Mouse (Mus musculus) embryonic facial prominence, embryonic 14.5 days (tissue): ENCODE measurements around the gene Cd7. TPM values are rescaled to one million over a fixed set of nuclear protein-coding genes. Genes with fewer than 3 reads are reported as not detected.

Experiments used
- ATAC-seq: fragments of 200-750 bp; cut with Nextera tagmentation; 2 replicates; pipeline ENCODE4 v1.8.0; 2017; ENCODE audit warnings: low read depth, moderate number of reproducible peaks, moderate TSS enrichment
- DNase-seq: peaks from one replicate; pipeline ENCODE4 v3.0.0-alpha.2; 2015; ENCODE audit warnings: low spot score
- H3K27ac ChIP-seq: fragments of 300-500 bp; sonication (generic); replicated peaks from 2 replicates; pipeline ENCODE4 v1.5.1; 2014; ENCODE audit warnings: low read depth, mild to moderate bottlenecking, low read length, moderate library complexity
- H3K27me3 ChIP-seq: fragments of 300-500 bp; sonication (generic); replicated peaks from 2 replicates; pipeline ENCODE4 v1.6.1; 2014; ENCODE audit warnings: low read length; ENCODE audit not compliant: control insufficient read depth, insufficient read depth
- H3K36me3 ChIP-seq: fragments of 300-500 bp; sonication (generic); 2 replicates; pipeline ENCODE4 v1.6.1; 2014; ENCODE audit warnings: low read length, mixed read lengths; ENCODE audit not compliant: control insufficient read depth, insufficient read depth
- H3K4me1 ChIP-seq: fragments of 300-500 bp; sonication (generic); 2 replicates; pipeline ENCODE4 v1.6.1; 2014; ENCODE audit warnings: antibody characterized with exemption, low read length; ENCODE audit not compliant: control insufficient read depth, insufficient read depth
- H3K4me2 ChIP-seq: fragments of 300-500 bp; sonication (generic); 2 replicates; pipeline ENCODE4 v1.6.1; 2014; ENCODE audit warnings: low read depth, mild to moderate bottlenecking, low read length, moderate library complexity, mixed read lengths
- H3K4me3 ChIP-seq: fragments of 300-500 bp; sonication (generic); 2 replicates; pipeline ENCODE4 v1.5.1; 2014; ENCODE audit warnings: low read depth, mild to moderate bottlenecking, low read length
- H3K9ac ChIP-seq: fragments of 300-500 bp; sonication (generic); 2 replicates; pipeline ENCODE4 v1.6.1; 2014; ENCODE audit warnings: low read depth, mild to moderate bottlenecking, low read length, moderate library complexity, mixed read lengths
- H3K9me3 ChIP-seq: fragments of 300-500 bp; sonication (generic); 2 replicates; pipeline ENCODE4 v1.6.1; 2016; ENCODE audit warnings: low read length; ENCODE audit not compliant: control insufficient read depth
- WGBS: fragments of 180-500 bp; shearing (Covaris S2); extraction: QIAGEN DNeasy Blood & Tissue Kit; methylation state at CpG from one replicate; pipeline ENCODE4 v1.1.7; 2014; 5-methylcytosine and 5-hydroxymethylcytosine counted together
- polyA plus RNA-seq: library from polyadenylated mRNA; unstranded; fragments of >200 nt; fragmentation: Nextera tagmentation; extraction: Ambion mirVana; gene quantifications from 2 replicates; pipeline ENCODE4 v1.2.1, GENCODE M21; 2014

Cd7 gene
- 0.93 and 1.1 TPM in 2 replicates for polyA plus RNA-seq

DNA sequence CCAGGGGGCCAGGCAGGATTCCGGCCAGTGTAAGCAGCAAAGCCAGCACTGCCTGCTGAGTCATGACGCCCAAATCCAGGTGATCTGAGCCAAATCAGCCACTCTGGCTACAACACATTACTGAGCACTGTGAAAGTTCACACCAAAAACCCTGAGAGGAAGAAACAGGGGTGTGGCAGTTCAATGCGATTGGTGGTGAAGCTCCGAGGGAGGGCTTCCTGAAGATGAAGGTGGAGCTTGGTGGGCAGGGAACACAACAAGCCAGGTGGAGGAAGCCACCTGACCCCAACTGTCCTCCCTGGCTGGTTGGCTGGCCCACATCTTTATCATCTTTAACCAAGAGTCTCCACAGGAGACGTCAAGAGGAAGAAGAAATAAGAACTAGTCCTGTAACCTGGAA lies at the start of gene Cd7:
Gene Cd7 (minus strand): TSS at position 117 of the 400 bp plus-strand sequence.
- H3K9me3 ChIP-seq: no peaks in the 10 kb centered on the region
- no peak within 1 kb of the TSS for H3K9ac ChIP-seq
- no peak within 1 kb of the TSS for H3K4me2 ChIP-seq
- H3K4me1 ChIP-seq: no peaks in the 10 kb centered on the region
- DNase-seq (no peak), ATAC-seq (no peak)
- H3K27ac ChIP-seq: no peak within 1 kb of the TSS
- no peaks in the 10 kb centered on the region for H3K27me3 ChIP-seq
- H3K4me3 ChIP-seq: no peak within 1 kb of the TSS
- 56% methylated on average over 5 of the region's 5 CpGs for WGBS
- no peaks in the 10 kb centered on the region for H3K36me3 ChIP-seq

- Histone ChIP-seq H3K4me3 (no peak overlapping the region), H3K9me3 (no peaks in the 10 kb centered on the region), H3K4me2 (no peak overlapping the region), H3K9ac (no peak overlapping the region), H3K27ac (no peak overlapping the region), H3K27me3 (no peaks in the 10 kb centered on the region), H3K4me1 (no peaks in the 10 kb centered on the region), H3K36me3 (no peaks in the 10 kb centered on the region)
- DNase-seq (no peak), ATAC-seq (no peak)
- 67% methylated on average over 6 of the region's 6 CpGs for WGBS
Measured at GRCm38 (mm10) chr11:121088997-121089396, 49.8 kb upstream of the Cd7 start.

GRCm38 (mm10) chr11:121086296-121086695 lies 47.1 kb upstream of the Cd7 start:
- no peak overlapping the region for H3K9ac ChIP-seq
- H3K36me3 ChIP-seq: no peaks in the 10 kb centered on the region
- H3K27ac ChIP-seq: no peak overlapping the region
- no peak overlapping the region for H3K4me2 ChIP-seq
- WGBS: 45% methylated on average over 4 of the region's 4 CpGs
- no peaks in the 10 kb centered on the region for H3K4me1 ChIP-seq
- H3K4me3 ChIP-seq: no peak overlapping the region
- ATAC-seq: no peak
- H3K27me3 ChIP-seq: no peaks in the 10 kb centered on the region
- H3K9me3 ChIP-seq: no peaks in the 10 kb centered on the region
- no peak for DNase-seq

GRCm38 (mm10) chr11:121085181-121085580 lies 46.0 kb upstream of the Cd7 start:
- Histone ChIP-seq H3K27ac (no peak overlapping the region), H3K4me1 (no peaks in the 10 kb centered on the region), H3K36me3 (no peaks in the 10 kb centered on the region), H3K4me3 (no peak overlapping the region), H3K9me3 (no peaks in the 10 kb centered on the region), H3K9ac (no peak overlapping the region), H3K27me3 (no peaks in the 10 kb centered on the region), H3K4me2 (no peak overlapping the region)
- no peak for ATAC-seq
- 70% methylated on average over 5 of the region's 5 CpGs for WGBS
- no peak for DNase-seq

- no peaks in the 10 kb centered on the region for H3K36me3 ChIP-seq
- H3K27ac ChIP-seq: no peak overlapping the region
- no peak for ATAC-seq
- no peak overlapping the region for H3K4me2 ChIP-seq
- H3K9me3 ChIP-seq: no peaks in the 10 kb centered on the region
- H3K4me1 ChIP-seq: no peaks in the 10 kb centered on the region
- WGBS: 63% methylated on average over 6 of the region's 6 CpGs
- H3K27me3 ChIP-seq: no peaks in the 10 kb centered on the region
- no peak overlapping the region for H3K4me3 ChIP-seq
- H3K9ac ChIP-seq: no peak overlapping the region
- DNase-seq: no peak
Measured at GRCm38 (mm10) chr11:121082857-121083500, 43.8 kb upstream of the Cd7 start.

GRCm38 (mm10) chr11:121082250-121082649 lies 43.0 kb upstream of the Cd7 start:
- no peak overlapping the region for H3K4me3 ChIP-seq
- no peak for DNase-seq
- no peak for ATAC-seq
- no peak overlapping the region for H3K27ac ChIP-seq
- no peaks in the 10 kb centered on the region for H3K4me1 ChIP-seq
- no peaks in the 10 kb centered on the region for H3K27me3 ChIP-seq
- no peak overlapping the region for H3K4me2 ChIP-seq
- H3K9ac ChIP-seq: no peak overlapping the region
- H3K9me3 ChIP-seq: no peaks in the 10 kb centered on the region
- no peaks in the 10 kb centered on the region for H3K36me3 ChIP-seq
- 70% methylated on average over 3 of the region's 3 CpGs for WGBS

DNA sequence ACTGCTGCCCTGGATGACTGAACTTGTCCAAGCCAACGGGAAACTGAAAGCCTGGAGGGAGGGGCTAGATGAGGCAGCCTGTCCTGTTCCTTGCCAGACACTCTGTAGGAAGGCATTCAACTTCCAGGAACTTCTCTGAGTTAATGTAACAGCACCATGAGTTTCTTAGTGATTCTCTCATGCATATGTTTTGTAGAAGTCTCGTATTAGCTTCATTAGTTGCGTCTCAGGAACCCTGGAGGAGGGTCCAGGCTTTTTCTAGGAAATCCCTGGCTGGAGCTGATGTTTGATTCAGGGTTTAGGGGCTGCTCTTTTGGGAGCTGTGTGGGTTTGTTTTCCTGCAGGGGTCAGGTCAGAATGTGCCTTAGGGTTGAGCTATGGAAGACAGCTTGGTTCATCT lies 41.9 kb upstream of the Cd7 start, which contains the start of gene Sectm1a:
Gene Sectm1a (minus strand): TSS at position 101 of the 400 bp plus-strand sequence.
- no peaks in the 10 kb centered on the region for H3K9me3 ChIP-seq
- no peaks in the 10 kb centered on the region for H3K4me1 ChIP-seq
- H3K4me2 ChIP-seq: no peak within 1 kb of the TSS
- 55% methylated on average over 3 of the region's 3 CpGs for whole genome bisulfite sequencing
- H3K4me3 ChIP-seq: no peak within 1 kb of the TSS
- no peak for ATAC-seq
- H3K27ac ChIP-seq: no peak within 1 kb of the TSS
- H3K36me3 ChIP-seq: no peaks in the 10 kb centered on the region
- no peak within 1 kb of the TSS for H3K9ac ChIP-seq
- no peaks in the 10 kb centered on the region for H3K27me3 ChIP-seq
- no peak for DNase-seq

DNA sequence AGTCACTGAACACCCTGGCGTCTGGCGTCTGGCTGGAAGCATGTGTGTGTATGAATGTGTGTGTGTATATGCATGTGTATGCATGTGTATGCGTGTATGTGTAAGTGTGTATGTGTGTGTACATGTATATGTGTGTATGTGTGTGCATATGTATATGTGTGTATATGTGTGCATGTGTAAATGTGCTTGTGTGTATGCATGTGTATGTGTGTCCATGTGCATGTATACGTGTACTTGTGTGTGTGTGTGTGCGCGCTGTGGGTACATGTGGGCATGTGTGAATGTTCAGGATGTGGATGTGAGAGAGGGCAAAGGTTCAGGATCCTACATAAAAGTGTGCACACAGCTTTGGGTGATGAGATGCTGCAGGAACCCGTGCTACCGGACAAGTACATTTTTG lies 41.1 kb upstream of the Cd7 start:
- no peak for ATAC-seq
- Histone ChIP-seq H3K27ac (no peak overlapping the region), H3K9me3 (no peaks in the 10 kb centered on the region), H3K27me3 (no peaks in the 10 kb centered on the region), H3K9ac (no peak overlapping the region), H3K36me3 (no peaks in the 10 kb centered on the region), H3K4me3 (no peak overlapping the region), H3K4me2 (no peak overlapping the region), H3K4me1 (no peaks in the 10 kb centered on the region)
- WGBS: 94% methylated on average over 8 of the region's 8 CpGs
- DNase-seq: no peak

GRCm38 (mm10) chr11:121075655-121076054 lies 36.4 kb upstream of the Cd7 start:
- no peak overlapping the region for H3K4me2 ChIP-seq
- no peak overlapping the region for H3K4me3 ChIP-seq
- no peak overlapping the region for H3K9ac ChIP-seq
- DNase-seq (no peak), ATAC-seq (no peak)
- H3K9me3 ChIP-seq: no peaks in the 10 kb centered on the region
- 68% methylated on average over 5 of the region's 5 CpGs for WGBS
- H3K27me3 ChIP-seq: no peaks in the 10 kb centered on the region
- no peaks in the 10 kb centered on the region for H3K4me1 ChIP-seq
- no peaks in the 10 kb centered on the region for H3K36me3 ChIP-seq
- H3K27ac ChIP-seq: no peak overlapping the region
